Mouse (Mus musculus) gastrocnemius, adult 2 months (tissue): ENCODE results near the gene Engase. TPM values are rescaled to one million over a fixed set of nuclear protein-coding genes. Genes with fewer than 3 reads are reported as not detected.
A peak's percentile ranks its signal among the peaks of the same experiment; 100 is the strongest.

ENCODE experiments used
- DNase-seq: peaks from one replicate; pipeline ENCODE4 v3.0.0; 2022
- H3K27ac ChIP-seq: fragments of 200-600 bp; 2 replicates; pipeline ENCODE4 v1.8.1; 2022; ENCODE audit warnings: mild to moderate bottlenecking
- H3K4me3 ChIP-seq: fragments of 200-600 bp; 2 replicates; pipeline ENCODE4 v1.8.1; 2022; ENCODE audit warnings: mild to moderate bottlenecking, moderate library complexity
- CTCF ChIP-seq: fragments of 200-600 bp; IDR thresholded peaks from 2 replicates; pipeline ENCODE4 v1.8.1; 2022; ENCODE audit warnings: antibody characterized with exemption, mild to moderate bottlenecking, moderate library complexity
- intact Hi-C: fragments of 180-260 bp; cut with DNase I; formaldehyde crosslinking; loops from one replicate; pipeline ENCODE4 v1.15.1; 2025
- total RNA-seq, 2 experiments: library from RNA; stranded (reverse); gene quantifications; 2 replicates each; pipeline ENCODE4 v1.2.3; 2021

The Engase gene
- total RNA-seq, 2 experiments from 2014 or later: 4.3 to 6.2 TPM

GRCm38 (mm10) chr11:118459536-118459935 is 17.1 kb upstream of the Engase start:
- no peak for DNase-seq
- intact Hi-C loops: no loop called here
- Histone ChIP-seq H3K4me3 (no peak overlapping the region), H3K27ac (peak overlapping the region; percentile 74)
- TF ChIP-seq CTCF: no peak

- peak; percentile 77 for TF ChIP-seq CTCF
- no peak overlapping the region for H3K27ac ChIP-seq
- intact Hi-C loops: no loop called here
- no peak for DNase-seq
- H3K4me3 ChIP-seq: no peak overlapping the region
These were observed 16.3 kb upstream of the Engase start for GRCm38 (mm10) chr11:118460280-118460679.

GRCm38 (mm10) chr11:118467441-118468035 is 9.1 kb upstream of the Engase start:
- no peak for TF ChIP-seq CTCF
- DNase-seq: no peak
- Histone ChIP-seq H3K4me3 (no peak overlapping the region), H3K27ac (no peak overlapping the region)
- intact Hi-C loops: no loop called here

- no peak for TF ChIP-seq CTCF
- Histone ChIP-seq H3K27ac (no peak overlapping the region), H3K4me3 (no peak overlapping the region)
- intact Hi-C loops: no loop called here
- no peak for DNase-seq
These were observed 7.0 kb upstream of the Engase start for GRCm38 (mm10) chr11:118469509-118470160.

- H3K27ac ChIP-seq: no peak overlapping the region
- intact Hi-C loops: no loop called here
- TF ChIP-seq CTCF: no peak
- no peak for DNase-seq
- no peak overlapping the region for H3K4me3 ChIP-seq
These were observed 6.2 kb upstream of the Engase start for GRCm38 (mm10) chr11:118470234-118470966.

GRCm38 (mm10) chr11:118471676-118472075 is 5.0 kb upstream of the Engase start:
- intact Hi-C loops: no loop called here
- Histone ChIP-seq H3K4me3 (no peak overlapping the region), H3K27ac (no peak overlapping the region)
- DNase-seq: no peak
- no peak for TF ChIP-seq CTCF

- Histone ChIP-seq H3K27ac (peak overlapping the region; percentile 6; the same call in 1 of the 2 replicates), H3K4me3 (no peak overlapping the region)
- no peak for DNase-seq
- intact Hi-C loops: no loop called here
- TF ChIP-seq CTCF: no peak
These were observed 3.5 kb upstream of the Engase start for GRCm38 (mm10) chr11:118473161-118473560.

GRCm38 (mm10) chr11:118473842-118474500 is 2.7 kb upstream of the Engase start:
- Histone ChIP-seq H3K27ac (no peak overlapping the region), H3K4me3 (no peak overlapping the region)
- DNase-seq: no peak
- no peak for TF ChIP-seq CTCF
- intact Hi-C loops: no loop called here

GRCm38 (mm10) chr11:118475496-118476083 is 1.0 kb upstream of the Engase start:
- Histone ChIP-seq H3K4me3 (no peak overlapping the region), H3K27ac (no peak overlapping the region)
- intact Hi-C loops: no loop called here
- no peak for DNase-seq
- no peak for TF ChIP-seq CTCF

GRCm38 (mm10) chr11:118479776-118480175 is 3.1 kb downstream of the Engase start:
- TF ChIP-seq CTCF: no peak
- Histone ChIP-seq H3K27ac (peak overlapping the region; percentile 46; the same call in 1 of the 2 replicates), H3K4me3 (peak overlapping the region; percentile 34)
- DNase-seq: no peak
- intact Hi-C loops: no loop called here

GRCm38 (mm10) chr11:118481231-118481630 is 4.6 kb downstream of the Engase start:
- no peak overlapping the region for H3K4me3 ChIP-seq
- no peak overlapping the region for H3K27ac ChIP-seq
- no peak for TF ChIP-seq CTCF
- intact Hi-C loops: no loop called here
- no peak for DNase-seq

GRCm38 (mm10) chr11:118481751-118482150 is 5.1 kb downstream of the Engase start:
- no peak for TF ChIP-seq CTCF
- Histone ChIP-seq H3K4me3 (no peak overlapping the region), H3K27ac (no peak overlapping the region)
- DNase-seq: no peak
- intact Hi-C loops: no loop called here
